Mouse (Mus musculus) common myeloid progenitor, adult 5-6 weeks (primary cell): ENCODE results near the gene Thbd. TPM values are rescaled to one million over a fixed set of nuclear protein-coding genes. Genes with fewer than 3 reads are reported as not detected.

Experiments
- ATAC-seq: replicated peaks from 2 replicates; pipeline ENCODE4 v1.8.0; 2016; ENCODE audit warnings: low read depth, mild to moderate bottlenecking, moderate TSS enrichment, inconsistent platforms; ENCODE audit not compliant: poor library complexity, severe bottlenecking
- total RNA-seq: library from RNA; stranded (forward); fragments of 200-1000, 187-1606 nt; gene quantifications from 2 replicates; pipeline ENCODE4 v1.2.3, GENCODE M21; 2017

Thbd gene
- 5.6 and 5.8 TPM in 2 replicates for total RNA-seq

GRCm38 (mm10) chr2:148407870-148408760, at the start of gene Thbd:
Gene Thbd, minus strand, starts transcription at chr2:148408188.
- peak; percentile 65 for ATAC-seq

GRCm38 (mm10) chr2:148455341-148455740, 47.4 kb upstream of the Thbd start:
- no peak for ATAC-seq

DNA sequence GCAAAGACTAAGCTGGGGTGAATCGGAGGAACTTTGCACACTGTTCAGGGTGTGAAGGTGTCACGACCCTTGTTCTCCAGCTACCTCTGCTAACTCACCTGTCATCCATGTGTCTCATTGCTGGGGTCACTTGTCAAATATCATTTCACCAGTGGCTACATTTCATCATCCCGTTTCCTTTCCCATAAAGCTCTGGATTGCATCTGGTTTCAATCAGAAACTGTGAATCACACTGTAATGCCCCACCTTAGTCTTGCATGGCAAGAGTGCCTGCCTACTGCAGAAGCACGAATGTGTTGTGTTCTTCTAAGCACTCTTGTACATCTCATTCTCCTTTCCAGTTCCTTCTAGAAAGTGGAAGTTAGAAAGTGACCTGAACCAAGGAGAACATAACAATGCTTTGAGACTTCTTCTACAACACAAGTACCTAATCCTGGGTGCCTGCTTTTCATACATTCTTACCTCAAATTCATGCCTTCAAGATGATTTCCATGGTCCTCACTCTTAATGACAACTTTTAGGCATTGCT, 46.1 kb upstream of the Thbd start:
- no peak for ATAC-seq

- ATAC-seq, result no peak
Observed at GRCm38 (mm10) chr2:148453061-148453460, 45.1 kb upstream of the Thbd start.

DNA sequence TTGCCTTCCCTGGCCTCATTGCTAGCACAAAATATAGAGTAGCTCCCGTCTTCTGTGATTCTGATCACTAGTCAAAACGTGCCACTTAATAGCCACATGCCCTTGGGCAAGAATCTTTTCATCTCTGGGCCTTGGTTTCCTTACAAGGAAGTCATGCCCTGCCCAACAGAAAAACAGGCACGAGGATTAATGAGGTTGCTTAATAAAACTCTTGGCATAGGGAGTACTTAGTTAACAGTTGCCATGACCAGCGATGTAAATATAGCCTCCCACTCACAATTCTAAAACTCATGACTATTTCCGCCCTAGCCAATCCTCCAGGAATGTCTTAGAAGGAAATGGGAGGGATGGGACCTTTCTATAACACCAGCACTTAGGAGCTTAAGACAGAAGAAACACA, 43.5 kb upstream of the Thbd start:
- no peak for ATAC-seq

DNA sequence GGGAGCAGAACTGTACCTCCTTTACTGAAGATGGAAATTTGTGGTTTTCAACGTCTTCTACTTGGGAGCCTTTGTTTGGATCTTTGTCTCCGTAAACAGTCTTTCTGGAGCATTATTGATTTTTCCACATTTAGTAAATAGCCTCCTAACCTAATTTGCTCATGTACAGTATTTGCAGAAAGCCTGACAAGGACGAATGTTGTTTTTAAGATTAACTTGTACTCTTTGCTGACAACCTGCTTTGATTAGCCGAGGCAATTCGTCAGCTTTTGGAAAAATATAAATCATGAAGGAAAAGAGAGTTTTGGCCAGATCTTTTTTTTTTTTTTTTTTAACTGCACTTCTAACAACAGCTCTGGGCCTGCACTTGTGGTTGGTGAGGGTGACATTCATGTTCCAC, 42.6 kb upstream of the Thbd start:
- ATAC-seq, result peak; percentile 48; the same call in 1 of the 2 replicates

- no peak for ATAC-seq
Observed at GRCm38 (mm10) chr2:148449659-148450058, 41.7 kb upstream of the Thbd start.

DNA sequence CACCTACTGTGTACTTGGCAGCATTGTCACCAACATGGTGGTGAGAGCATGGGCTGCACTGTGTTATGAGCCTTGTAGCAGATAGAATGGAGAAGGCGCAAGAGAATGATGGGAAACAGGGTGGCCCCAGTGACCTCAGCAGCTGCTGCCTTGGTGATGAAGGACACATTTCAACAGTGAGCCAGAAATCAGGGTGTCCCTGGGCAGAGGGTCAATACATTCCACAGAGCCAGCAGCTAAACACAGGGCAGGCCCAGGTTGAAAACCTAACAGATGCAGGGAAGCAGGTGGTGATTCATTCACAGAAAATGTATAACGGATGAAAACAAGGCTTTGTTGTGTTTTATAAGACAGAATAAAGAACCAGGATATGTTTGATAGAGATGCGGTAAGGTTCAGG, 38.5 kb upstream of the Thbd start:
- no peak for ATAC-seq

GRCm38 (mm10) chr2:148445616-148446015, 37.6 kb upstream of the Thbd start:
- ATAC-seq, result no peak

DNA sequence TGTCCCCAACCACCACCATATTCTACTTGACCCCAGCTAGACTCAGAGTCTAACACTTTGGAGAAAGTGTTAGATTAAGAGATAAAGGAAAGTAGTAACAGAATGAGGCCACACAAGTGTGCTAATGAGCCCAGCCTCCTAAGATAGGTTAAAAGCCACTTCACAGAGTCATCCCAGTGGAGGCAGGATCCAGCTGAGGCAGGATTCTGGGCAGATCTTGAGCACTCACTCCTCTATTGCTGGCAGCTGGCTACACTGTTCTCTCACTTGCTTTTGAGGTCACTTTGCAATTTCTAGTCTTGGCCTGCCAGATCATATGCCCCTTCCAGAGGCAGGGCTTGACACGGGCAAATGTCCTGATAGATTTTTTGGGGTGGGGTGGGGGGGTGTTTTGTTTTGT, 36.5 kb upstream of the Thbd start:
- ATAC-seq, result no peak

DNA sequence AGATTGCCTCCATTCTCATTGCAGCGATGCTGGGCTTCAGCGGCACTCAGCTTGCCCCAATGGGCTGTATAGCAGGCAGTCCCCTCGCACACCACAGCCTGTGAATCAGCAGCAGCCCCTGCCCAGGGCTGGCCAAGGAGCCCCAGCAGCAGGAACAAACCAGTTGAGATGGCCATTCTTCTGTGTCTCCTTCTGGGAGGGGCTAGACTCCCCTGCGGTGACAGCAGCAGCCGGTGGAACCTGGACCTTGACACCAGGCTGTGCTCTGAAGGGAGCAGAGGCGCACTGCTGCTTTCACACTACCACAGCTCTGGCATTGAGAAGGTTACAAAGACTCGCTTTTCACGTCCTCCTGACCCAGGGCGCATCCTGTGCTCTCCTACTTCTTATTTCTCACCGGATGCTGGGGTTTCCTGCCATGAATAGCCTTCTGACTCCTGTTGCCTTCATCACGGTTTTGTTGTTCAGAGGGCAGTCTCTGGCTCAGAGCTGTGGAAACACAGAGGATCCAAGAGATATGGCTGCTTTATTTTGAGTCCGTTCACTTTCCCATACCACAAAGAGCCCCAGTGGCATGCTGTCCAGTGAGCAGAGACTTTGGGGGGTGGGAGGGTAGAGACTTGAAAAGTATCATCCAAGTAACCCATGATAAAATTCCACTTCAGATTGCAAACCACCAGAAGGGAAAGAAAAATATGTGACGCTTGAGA, 35.4 kb upstream of the Thbd start, which contains the start of gene Cd93:
Gene Cd93, minus strand, starts transcription at position 315 of the 710 bp plus-strand sequence.
- peak; percentile 73 for ATAC-seq

DNA sequence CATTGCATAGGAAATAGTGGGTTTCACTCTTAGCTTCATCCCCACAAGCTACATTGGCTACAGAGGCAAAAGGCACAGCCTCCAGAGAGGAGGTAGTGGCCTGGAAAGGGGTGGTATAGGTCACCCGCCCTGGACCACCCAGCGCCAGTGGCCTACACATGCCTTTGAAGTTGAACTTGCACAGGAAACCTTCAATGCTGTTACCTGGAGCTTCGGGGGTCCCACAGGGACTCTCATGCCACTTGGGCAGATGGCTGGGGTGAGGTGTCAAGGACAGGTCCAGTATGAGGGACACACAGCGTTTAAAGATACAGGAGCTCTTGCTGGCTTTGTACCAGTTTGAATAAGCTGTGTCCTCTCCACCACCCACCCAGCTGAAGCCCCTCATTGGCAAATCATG, 34.7 kb upstream of the Thbd start:
- ATAC-seq, result no peak

GRCm38 (mm10) chr2:148442172-148442571, 34.2 kb upstream of the Thbd start:
- no peak for ATAC-seq

DNA sequence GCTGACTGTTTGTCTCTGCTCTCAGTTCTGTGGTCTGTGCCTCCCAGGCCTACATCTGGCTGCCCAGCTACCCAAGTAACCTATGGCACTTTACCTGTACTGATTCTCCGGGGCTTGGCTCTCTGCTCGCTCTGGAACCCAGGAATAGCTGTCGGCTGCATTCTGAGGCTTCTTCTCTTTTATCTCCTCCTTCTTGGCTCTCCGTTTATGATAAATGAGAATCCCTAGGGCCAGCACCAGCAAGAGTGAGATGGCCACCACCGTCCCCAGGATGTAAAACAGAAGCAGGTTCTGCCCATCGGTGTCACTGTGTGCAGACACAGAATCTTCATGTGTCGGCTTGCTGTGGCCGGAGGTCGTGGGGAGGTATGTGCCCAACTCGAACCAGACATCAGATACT, 33.4 kb upstream of the Thbd start:
- no peak for ATAC-seq

- ATAC-seq, result no peak
Observed at GRCm38 (mm10) chr2:148439691-148440276, 31.8 kb upstream of the Thbd start.

- ATAC-seq, result peak; percentile 62
Observed at GRCm38 (mm10) chr2:148436285-148436684, 28.3 kb upstream of the Thbd start.

DNA sequence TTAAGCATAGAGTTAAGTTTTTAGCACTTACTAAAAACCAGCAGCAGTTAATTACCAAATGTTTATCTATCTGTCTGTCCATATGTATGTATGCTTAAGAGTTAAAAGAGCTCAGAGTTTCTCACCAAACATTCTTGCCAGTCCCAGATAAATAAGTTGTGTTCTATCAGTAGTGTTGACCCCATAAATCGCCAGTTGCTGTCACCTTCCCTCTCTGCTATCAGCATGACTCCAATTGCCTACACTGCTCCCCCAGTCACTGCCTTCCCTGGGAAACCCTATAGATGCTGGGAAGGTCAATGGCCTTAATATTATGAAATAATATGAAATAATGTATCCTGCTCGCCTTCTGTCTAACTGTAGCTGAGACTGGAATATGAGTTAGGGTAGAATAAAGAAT, 24.4 kb upstream of the Thbd start:
- no peak for ATAC-seq

DNA sequence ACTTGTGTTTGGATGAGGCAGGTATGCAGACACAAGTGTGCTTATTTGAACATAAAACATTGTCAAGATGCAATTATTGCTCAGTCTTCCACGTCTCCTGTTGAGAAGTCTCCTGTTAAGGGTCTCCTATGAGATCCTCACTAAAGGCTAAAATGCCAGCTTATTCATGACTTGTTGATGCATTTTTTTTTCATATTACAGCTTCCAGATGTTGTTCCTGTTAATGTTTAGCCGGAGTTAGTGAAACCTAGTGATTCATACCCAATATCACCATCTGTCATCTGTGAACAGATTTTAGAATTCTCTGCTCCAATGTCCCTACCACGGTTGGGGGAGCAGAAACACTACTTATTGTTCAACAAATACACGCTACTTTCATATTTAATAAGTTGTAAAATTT, 23.0 kb upstream of the Thbd start:
- no peak for ATAC-seq

- no peak for ATAC-seq
Observed at GRCm38 (mm10) chr2:148429001-148429505, 21.1 kb upstream of the Thbd start.

- 0 out of 2 replicates have a peak, but pooled peaks have one; percentile 26 for ATAC-seq
Observed at GRCm38 (mm10) chr2:148428523-148428922, 20.5 kb upstream of the Thbd start.
